Mouse (Mus musculus) ovary, postnatal 14 days (tissue): ENCODE data around the gene Aldh9a1.

ENCODE experiments used
- DNase-seq: peaks from one replicate; pipeline ENCODE4 v3.0.0; 2022; ENCODE audit warnings: low spot score

Aldh9a1 gene

DNA sequence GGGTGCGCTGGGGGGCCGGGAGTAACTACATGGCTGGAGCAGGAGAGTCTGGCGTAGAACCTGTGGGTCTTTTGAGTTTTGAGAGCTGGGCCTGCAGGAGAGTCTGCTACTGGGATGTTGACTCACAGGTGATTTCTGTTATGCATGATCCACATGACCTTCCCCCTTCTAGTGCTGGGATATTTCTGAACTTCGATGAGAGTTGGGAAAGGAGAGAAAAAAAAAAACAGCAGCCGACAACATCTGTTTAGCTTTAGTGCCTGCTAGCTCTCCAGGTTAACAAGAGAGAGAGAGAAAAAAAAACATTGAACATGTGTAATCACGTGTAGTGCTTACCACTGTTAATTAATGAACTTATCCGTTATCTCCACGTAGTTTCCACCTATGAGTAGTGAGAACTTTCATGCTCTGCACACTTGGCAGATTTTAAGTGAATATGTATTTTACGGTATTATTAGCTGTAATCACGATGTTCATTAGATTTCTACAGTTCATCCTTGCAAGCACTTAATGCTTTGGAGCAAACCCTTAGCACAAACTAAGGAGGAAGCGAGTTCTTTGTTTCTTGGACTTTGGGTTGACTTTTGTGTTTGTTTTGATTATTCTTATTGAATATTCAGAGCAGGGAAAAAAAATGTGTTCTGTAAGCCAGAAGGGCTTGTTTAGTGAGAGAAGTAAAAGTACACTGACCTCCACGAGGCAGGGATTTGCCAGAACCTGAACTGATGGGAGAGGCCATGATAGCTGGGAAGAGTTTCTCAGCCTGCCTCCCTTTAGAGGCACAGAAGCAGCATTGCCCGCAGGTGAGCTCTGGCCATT, 1.0 kb downstream of the Aldh9a1 start:
- DNase-seq, result no peak

GRCm38 (mm10) chr1:167352403-167352802, 2.6 kb downstream of the Aldh9a1 start:
- no peak for DNase-seq

GRCm38 (mm10) chr1:167357387-167357786, 7.6 kb downstream of the Aldh9a1 start:
- DNase-seq, result no peak

- no peak for DNase-seq
Observed at GRCm38 (mm10) chr1:167358731-167359130, 8.9 kb downstream of the Aldh9a1 start.

GRCm38 (mm10) chr1:167360268-167360667, 10.5 kb downstream of the Aldh9a1 start:
- no peak for DNase-seq

- no peak for DNase-seq
Observed at GRCm38 (mm10) chr1:167362819-167363218, 13.0 kb downstream of the Aldh9a1 start.

DNA sequence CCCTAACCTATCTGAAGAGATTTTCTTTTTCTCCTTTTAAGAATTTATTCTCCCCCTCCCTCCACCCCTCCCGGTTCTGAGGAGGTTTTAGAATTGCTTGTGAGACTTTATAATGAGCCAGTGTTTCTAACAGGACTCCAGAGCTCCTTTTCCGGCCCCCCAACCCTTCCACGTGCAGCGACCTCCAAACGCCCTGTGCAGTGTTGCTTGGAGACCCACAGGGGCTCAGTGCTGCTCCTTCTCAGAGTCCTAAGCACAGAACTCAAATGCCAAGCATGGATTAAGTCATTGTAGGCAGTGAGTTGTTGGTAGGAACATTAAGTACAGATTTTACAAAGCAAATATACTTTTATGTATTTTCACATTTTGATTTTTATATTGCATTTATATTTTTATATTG, 13.5 kb downstream of the Aldh9a1 start:
- DNase-seq, result no peak

GRCm38 (mm10) chr1:167365808-167366207, 16.0 kb downstream of the Aldh9a1 start:
- DNase-seq, result no peak

GRCm38 (mm10) chr1:167366621-167367020, 16.8 kb downstream of the Aldh9a1 start:
- DNase-seq, result no peak

- no peak for DNase-seq
Observed at GRCm38 (mm10) chr1:167368018-167368417, 18.2 kb downstream of the Aldh9a1 start.

GRCm38 (mm10) chr1:167368513-167368912, 18.7 kb downstream of the Aldh9a1 start:
- no peak for DNase-seq

DNA sequence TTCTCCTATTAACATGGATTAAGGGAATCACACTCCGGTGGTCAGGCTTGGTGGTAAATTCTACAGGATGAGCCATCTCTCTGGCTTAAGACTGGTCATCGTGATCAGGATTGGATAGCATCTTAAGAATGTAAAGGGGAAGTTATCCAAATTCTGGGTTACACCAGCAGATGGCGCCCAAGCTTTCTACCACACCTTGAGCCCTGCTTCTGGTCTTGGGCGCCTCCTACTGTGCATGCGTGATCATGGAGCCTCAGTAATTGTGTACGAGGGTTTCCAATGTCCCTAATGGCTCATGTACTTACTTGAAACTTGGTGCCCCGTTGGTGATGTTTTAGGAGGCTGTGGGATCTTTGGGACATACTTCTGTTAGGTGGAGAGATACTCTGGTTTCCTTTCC, 20.1 kb downstream of the Aldh9a1 start:
- peak; percentile 69 for DNase-seq

DNA sequence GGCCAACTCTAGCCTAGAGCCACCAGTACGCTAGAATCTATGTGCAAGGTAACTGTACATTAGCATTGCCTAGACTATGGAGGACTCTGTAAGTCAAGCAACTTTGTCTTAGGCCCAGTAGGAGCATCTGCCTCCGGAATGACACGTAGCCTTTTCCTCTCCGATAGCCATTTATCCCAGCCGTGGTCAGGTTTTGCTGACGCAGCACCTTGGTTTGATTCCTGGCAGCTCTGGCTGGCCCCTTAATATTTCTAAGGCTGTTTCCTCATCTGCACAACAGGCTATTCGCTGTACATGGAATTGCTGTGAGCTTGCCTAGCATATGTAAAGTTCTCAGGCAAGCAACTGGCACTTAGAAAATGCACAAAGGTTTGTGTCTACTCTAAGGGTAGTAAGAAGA, 22.9 kb downstream of the Aldh9a1 start:
- DNase-seq, result no peak

- DNase-seq, result no peak
Observed at GRCm38 (mm10) chr1:167374003-167374784, 24.4 kb downstream of the Aldh9a1 start.

DNA sequence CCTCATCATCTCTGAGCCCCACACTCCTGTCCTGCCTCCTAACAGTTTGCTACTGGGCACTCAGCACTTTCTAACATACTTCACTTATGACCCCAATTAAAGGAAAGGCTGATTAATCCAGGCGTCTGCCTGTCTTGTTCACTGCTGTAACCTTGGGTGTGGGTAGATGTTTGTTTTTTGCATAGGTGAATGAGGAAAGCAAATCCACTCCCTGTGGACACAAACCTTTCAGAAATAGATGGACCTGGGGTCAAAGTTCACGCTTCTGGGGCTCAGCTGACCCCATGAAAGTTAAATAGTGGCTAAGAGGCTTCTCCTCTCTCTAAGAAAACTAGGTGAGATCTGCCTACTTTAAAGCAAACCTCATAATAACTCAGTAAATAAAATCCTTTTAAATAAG, 25.2 kb downstream of the Aldh9a1 start:
- DNase-seq, result no peak

- DNase-seq, result no peak
Observed at GRCm38 (mm10) chr1:167378019-167378418, 28.2 kb downstream of the Aldh9a1 start.

DNA sequence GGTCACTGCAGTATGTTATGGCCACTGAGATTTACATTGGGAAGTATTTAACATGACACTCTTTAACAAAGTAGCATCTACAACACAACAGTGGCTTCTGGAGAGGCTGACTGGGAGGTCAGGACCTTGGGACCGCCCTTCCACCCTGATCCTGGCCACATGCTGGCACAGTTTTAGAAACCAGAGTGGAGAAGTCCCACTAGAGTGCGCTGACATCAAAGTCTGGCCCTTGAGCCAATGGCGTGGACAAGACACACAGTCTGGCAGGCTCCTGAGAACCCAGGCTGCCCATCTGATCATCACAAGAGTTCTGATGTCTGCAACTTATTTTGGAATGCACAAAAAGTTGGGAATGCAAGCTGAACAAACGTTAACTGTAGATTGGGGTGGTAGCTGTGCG, 30.0 kb downstream of the Aldh9a1 start:
- no peak for DNase-seq

GRCm38 (mm10) chr1:167380223-167380622, 30.4 kb downstream of the Aldh9a1 start:
- DNase-seq, result no peak

GRCm38 (mm10) chr1:167381050-167382015, 31.5 kb downstream of the Aldh9a1 start:
- DNase-seq, result no peak

DNA sequence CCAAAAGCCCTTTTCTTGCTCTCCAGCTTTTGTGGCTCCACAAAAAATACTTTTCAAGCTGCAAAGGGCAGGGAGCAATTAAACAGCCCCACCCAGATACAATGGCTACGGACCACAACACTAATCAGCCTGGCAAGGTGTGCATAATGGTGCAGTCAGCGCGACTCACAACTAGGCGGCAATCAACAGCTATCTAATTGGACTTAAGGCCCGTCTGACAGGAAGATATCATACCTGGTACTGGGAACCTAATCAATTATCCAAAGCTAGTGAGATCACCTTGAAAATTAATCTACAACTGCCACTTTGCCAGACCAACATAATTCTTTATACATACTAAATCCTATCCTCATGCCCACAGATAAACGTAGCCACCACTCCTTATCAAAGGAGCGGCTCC, 32.5 kb downstream of the Aldh9a1 start:
- DNase-seq, result no peak

DNA sequence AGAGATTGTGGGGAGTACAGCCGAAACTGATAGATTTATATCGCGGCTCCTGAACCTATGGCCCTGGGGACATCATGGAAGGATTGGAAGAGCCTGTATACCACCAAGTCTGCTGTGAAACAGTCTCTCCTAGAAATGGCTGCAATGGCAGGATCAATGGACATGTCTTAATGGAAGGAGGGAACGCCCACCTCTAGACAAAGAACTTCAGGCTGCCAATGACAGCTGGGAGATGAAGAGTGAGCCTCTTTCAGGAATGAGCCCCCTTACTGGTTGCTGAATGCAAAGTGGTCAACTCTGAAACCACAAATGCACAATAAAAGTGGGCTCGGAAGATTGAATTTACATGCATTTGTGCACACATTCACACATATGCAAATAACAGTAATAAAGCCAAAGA, 33.0 kb downstream of the Aldh9a1 start:
- no peak for DNase-seq

DNA sequence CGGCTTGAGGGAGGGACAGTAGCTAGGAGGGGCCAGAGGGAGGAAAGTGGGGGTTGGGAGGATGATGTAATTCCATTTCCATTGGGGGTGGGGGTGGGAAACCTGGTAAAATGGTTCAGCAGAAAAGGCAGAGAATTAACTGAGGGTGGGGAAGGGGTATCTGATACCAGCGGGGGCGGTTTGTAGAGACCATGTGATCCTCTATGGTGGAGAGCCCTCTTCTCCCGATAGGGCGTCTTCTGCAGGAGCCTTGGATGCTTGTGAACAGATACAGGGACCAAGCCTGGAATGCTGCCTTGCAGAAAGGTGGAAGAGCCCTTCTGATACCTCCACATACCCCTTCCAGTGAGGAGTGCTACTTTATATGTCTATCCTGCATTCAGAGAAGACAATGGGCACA, 33.4 kb downstream of the Aldh9a1 start:
- no peak for DNase-seq
